Comparison of ENCODE assay signal across 16 mouse cellular contexts in the genomic region with DNA sequence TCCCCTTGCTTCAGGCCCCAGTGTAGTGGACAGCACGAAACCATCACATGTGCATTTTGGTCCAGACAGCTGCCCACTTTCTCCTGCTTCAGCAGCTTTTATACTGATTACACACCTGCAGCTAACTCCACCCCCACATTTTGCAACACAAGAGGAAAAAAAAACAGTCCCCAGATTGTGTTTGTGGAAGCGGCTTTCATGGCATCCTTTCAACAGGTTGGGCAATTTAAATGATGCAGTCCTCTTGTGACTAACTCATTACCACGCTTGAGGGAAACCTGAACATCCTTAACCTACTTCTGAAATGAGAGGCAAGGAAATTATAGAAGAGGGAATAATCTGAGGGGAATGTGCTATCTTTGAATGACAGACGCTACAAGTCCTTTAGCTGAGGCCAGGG. TPM values are rescaled to one million over a fixed set of nuclear protein-coding genes. Genes with fewer than 3 reads are reported as not detected.
A peak's percentile ranks its signal among the peaks of the same experiment; 100 is the strongest.
DNase-seq lines count a peak whose midpoint lies in the region; TF ChIP-seq lines count a peak whose summit lies in the region.
"Had no signal": no experiment of that assay in that cellular context is flagged by ENCODE, and none has a peak within 500 bp of the region (broad histone marks: within the 10 kb centered on the region; RNA-seq: fewer than 3 reads in every experiment).

No protein-coding gene starts in this region.

- H3K9me3 ChIP-seq in embryonic facial prominence, embryonic 10.5 days, result no peaks in the 10 kb centered on the region
- H3K9me3 ChIP-seq: forebrain, embryonic 12.5 days; liver, embryonic 13.5 days; megakaryocyte, embryonic 14.5 days; neural tube, embryonic 13.5 days had no signal

- H3K79me2 ChIP-seq in liver, adult 2 months (ENCODE audit: control insufficient read depth, insufficient read depth, low read length), result no peaks in the 10 kb centered on the region

- TF ChIP-seq POLR2A in liver, adult 2 months (IDR thresholded peaks at IDR 0.05; ENCODE audit: extremely low read depth, insufficient read depth, low read length), result no peak

- H3K4me1 ChIP-seq in liver, adult 2 months (ENCODE audit: control insufficient read depth, insufficient read depth, low read length), result no peaks in the 10 kb centered on the region
- no peaks in the 10 kb centered on the region for H3K4me1 ChIP-seq in embryonic facial prominence, embryonic 10.5 days
- H3K4me1 ChIP-seq: forebrain, embryonic 12.5 days had no signal

- no peak overlapping the region for H3K27ac ChIP-seq in liver, adult 2 months (replicated peaks; ENCODE audit: insufficient read depth, low read depth, low read length)
- no peak overlapping the region for H3K27ac ChIP-seq in embryonic facial prominence, embryonic 10.5 days (replicated peaks)
- H3K27ac ChIP-seq: forebrain, embryonic 12.5 days; liver, embryonic 13.5 days; neural tube, embryonic 13.5 days had no signal

- no peak for TF ChIP-seq CTCF in liver, adult 2 months (IDR thresholded peaks at IDR 0.05; ENCODE audit: low read depth, low read length)

- H3K36me3 ChIP-seq in liver, adult 2 months (ENCODE audit: control insufficient read depth, insufficient read depth, low read length), result no peaks in the 10 kb centered on the region
- H3K36me3 ChIP-seq in embryonic facial prominence, embryonic 10.5 days (replicated peaks), result no peaks in the 10 kb centered on the region
- H3K36me3 ChIP-seq: forebrain, embryonic 12.5 days; liver, embryonic 13.5 days; neural tube, embryonic 13.5 days had no signal

- 25% methylated on average over 4 of the region's 4 CpGs for WGBS in liver, adult 2 months
- 75% methylated on average over 4 of the region's 4 CpGs for WGBS in embryonic facial prominence, embryonic 10.5 days

- peak; percentile 91 for DNase-seq in liver, adult 2 months (ENCODE audit: extremely low read depth, low read depth, low spot score)
- DNase-seq in liver, result no peak
- peak; percentile 46 for DNase-seq in 3T3-L1 (ENCODE audit: low read depth, low spot score)
- DNase-seq in fat pad, adult 2 months (ENCODE audit: extremely low read depth, low read depth, low spot score), result peak; percentile 69
- DNase-seq in lung, postnatal 36 days, result peak; percentile 87
- no peak for DNase-seq in testis, postnatal 10 days (ENCODE audit: low spot score)
- DNase-seq in embryonic facial prominence, embryonic 10.5 days (ENCODE audit: low spot score), result no peak
- DNase-seq in cerebellum, adult 18-20 months, result no peak
- DNase-seq: cerebellum, postnatal 14 days; embryo, embryonic 11 days; gastrocnemius, postnatal 36 days; liver, embryonic 13.5 days; thymus, postnatal 4 days had no signal

- H3K27me3 ChIP-seq in liver, adult 2 months (ENCODE audit: control insufficient read depth, insufficient read depth, low read length), result no peaks in the 10 kb centered on the region
- H3K27me3 ChIP-seq in embryonic facial prominence, embryonic 10.5 days (replicated peaks; ENCODE audit: low read depth, poor library complexity, severe bottlenecking), result no peaks in the 10 kb centered on the region
- H3K27me3 ChIP-seq: forebrain, embryonic 12.5 days; liver, embryonic 13.5 days; megakaryocyte, embryonic 14.5 days; neural tube, embryonic 13.5 days had no signal

- no peak overlapping the region for H3K4me3 ChIP-seq in liver, adult 2 months (ENCODE audit: insufficient read depth, low read depth, low read length)
- H3K4me3 ChIP-seq in embryonic facial prominence, embryonic 10.5 days, result no peak overlapping the region
- H3K4me3 ChIP-seq: forebrain, embryonic 12.5 days; liver, embryonic 13.5 days; megakaryocyte, embryonic 14.5 days; neural tube, embryonic 13.5 days had no signal

- H3K9ac ChIP-seq in liver, adult 2 months (ENCODE audit: low read depth, low read length), result no peak overlapping the region
- H3K9ac ChIP-seq: forebrain, embryonic 12.5 days; liver, embryonic 13.5 days; neural tube, embryonic 13.5 days had no signal

RNA-seq across cellular contexts. Expression of a gene that starts 15.0 kb away (rescaled TPM):
- 16.0 and 27.0 TPM in 2 replicates for total RNA-seq in liver, adult 2 months (2014; rRNA removed)
- 12.1 and 12.5 TPM in 2 replicates for polyA plus RNA-seq in liver, adult 2 months (2012; rRNA removed)
- polyA plus RNA-seq in embryonic facial prominence, embryonic 10.5 days (2016; fragmentation: Nextera tagmentation; extraction: Ambion mirVana), result 22.0 and 23.2 TPM in 2 replicates

Comparison
In these comparisons a context has a peak if more than half of its experiments do, and no peak if none do; other contexts are left out.
1. DNase-seq: peak in liver, adult 2 months (single experiment), 3T3-L1 (single experiment), fat pad, adult 2 months (single experiment) and lung, postnatal 36 days (single experiment); none in liver (single experiment), testis, postnatal 10 days (single experiment), embryonic facial prominence, embryonic 10.5 days (single experiment) and cerebellum, adult 18-20 months (0 of 2).